Mouse (Mus musculus) liver, embryonic 11.5 days (tissue): ENCODE measurements around the gene Slc23a4. TPM values are rescaled to one million over a fixed set of nuclear protein-coding genes. Genes with fewer than 3 reads are reported as not detected.

Experiments
- ATAC-seq: fragments of 200-750 bp; cut with Nextera tagmentation; replicated peaks from 2 replicates; pipeline ENCODE4 v1.8.0; 2017; ENCODE audit warnings: moderate number of reproducible peaks, mild to moderate bottlenecking, moderate TSS enrichment, moderate library complexity; ENCODE audit not compliant: low FRiP score
- DNase-seq: peaks from one replicate; pipeline ENCODE4 v3.0.0-alpha.2; 2017; ENCODE audit warnings: low spot score
- H3K27ac ChIP-seq: fragments of 300-500 bp; sonication (generic); 2 replicates; pipeline ENCODE4 v1.5.1; 2014; ENCODE audit warnings: mild to moderate bottlenecking, low read depth, low read length, control low read depth
- H3K27me3 ChIP-seq: fragments of 300-500 bp; sonication (generic); replicated peaks from 2 replicates; pipeline ENCODE4 v1.6.1; 2014; ENCODE audit warnings: low read length, mixed read lengths; ENCODE audit not compliant: control insufficient read depth, insufficient read depth
- H3K36me3 ChIP-seq: fragments of 300-500 bp; sonication (generic); 2 replicates; pipeline ENCODE4 v1.6.1; 2014; ENCODE audit warnings: mild to moderate bottlenecking, low read length, moderate library complexity, mixed read lengths; ENCODE audit not compliant: control insufficient read depth, insufficient read depth
- H3K4me1 ChIP-seq: fragments of 300-500 bp; sonication (generic); replicated peaks from 2 replicates; pipeline ENCODE4 v1.6.1; 2014; ENCODE audit warnings: low read length, mixed read lengths; ENCODE audit not compliant: control insufficient read depth, insufficient read depth
- H3K4me2 ChIP-seq: fragments of 300-500 bp; sonication (generic); 2 replicates; pipeline ENCODE4 v1.6.1; 2014; ENCODE audit warnings: mild to moderate bottlenecking, control low read depth, moderate library complexity
- H3K4me3 ChIP-seq: fragments of 300-500 bp; sonication (generic); 2 replicates; pipeline ENCODE4 v1.5.1; 2014; ENCODE audit warnings: low read depth, low read length, control low read depth
- H3K9ac ChIP-seq: fragments of 300-500 bp; sonication (generic); 2 replicates; pipeline ENCODE4 v1.6.1; 2014; ENCODE audit warnings: low read depth, low read length, control low read depth
- H3K9me3 ChIP-seq: fragments of 300-500 bp; sonication (generic); 2 replicates; pipeline ENCODE4 v1.6.1; 2016; ENCODE audit warnings: low read length, inconsistent platforms, mixed read lengths; ENCODE audit not compliant: control insufficient read depth
- WGBS: fragments of 180-500 bp; shearing (Covaris S2); extraction: QIAGEN DNeasy Blood & Tissue Kit; methylation state at CpG from one replicate; pipeline ENCODE4 v1.1.7; 2014; 5-methylcytosine and 5-hydroxymethylcytosine counted together
- polyA plus RNA-seq: library from polyadenylated mRNA; unstranded; fragments of >200 nt; fragmentation: Nextera tagmentation; extraction: Ambion mirVana; gene quantifications from 2 replicates; pipeline ENCODE4 v1.2.1, GENCODE M21; 2014

Gene Slc23a4
- polyA plus RNA-seq, 1 experiment from 2014 or later = 0.71 TPM

DNA sequence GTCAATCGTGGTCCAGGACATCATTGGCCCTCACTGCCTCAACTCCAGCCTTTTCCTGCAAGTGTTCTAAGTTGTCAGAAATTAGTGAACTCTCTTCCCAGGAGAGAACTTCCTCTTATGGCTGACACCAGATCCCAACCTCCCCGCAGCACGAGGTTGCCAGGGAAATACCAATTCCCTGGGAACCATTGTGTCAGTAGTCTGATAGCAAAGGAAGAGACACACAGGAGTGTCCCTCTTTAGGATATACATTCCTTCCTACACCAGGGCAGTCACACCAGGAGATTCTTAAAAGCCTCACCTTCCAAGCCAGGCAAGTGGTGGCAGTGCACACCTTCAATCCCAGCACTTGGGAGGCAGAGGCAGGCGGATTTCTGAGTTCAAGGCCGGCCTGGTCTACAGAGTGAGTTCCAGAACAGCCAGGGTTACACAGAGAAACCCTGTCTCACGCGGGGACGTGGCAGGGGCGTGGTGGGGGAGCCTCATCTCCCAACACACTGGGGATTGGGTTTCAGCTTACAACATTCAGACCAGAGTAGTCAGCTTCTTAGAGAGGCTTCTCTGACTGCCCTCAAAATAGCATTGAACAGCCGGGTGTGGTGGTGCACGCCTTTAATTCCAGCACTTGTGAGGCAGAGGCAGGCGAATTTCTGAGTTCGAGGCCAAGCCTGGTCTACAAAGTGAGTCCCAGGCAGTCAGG is 74.7 kb downstream of the Slc23a4 start:
- 81% methylated on average over 13 of the region's 13 CpGs for whole genome bisulfite sequencing
- no peak for DNase-seq
- no peak overlapping the region for H3K4me2 ChIP-seq
- peaks cover 18% of the 10 kb centered on the region for H3K4me1 ChIP-seq
- H3K4me3 ChIP-seq = no peak overlapping the region
- no peaks in the 10 kb centered on the region for H3K27me3 ChIP-seq
- H3K27ac ChIP-seq = no peak overlapping the region
- no peak overlapping the region for H3K9ac ChIP-seq
- no peak for ATAC-seq
- H3K36me3 ChIP-seq = peaks cover 5% of the 10 kb centered on the region; the same call in 1 of the 2 replicates
- no peaks in the 10 kb centered on the region for H3K9me3 ChIP-seq

GRCm38 (mm10) chr6:34910371-34911219 is 77.6 kb downstream of the Slc23a4 start, which contains the start of gene Wdr91:
TSS of gene Wdr91 (minus strand) at chr6:34910876.
- H3K36me3 ChIP-seq = peaks cover 7% of the 10 kb centered on the region
- peak within 1 kb of the TSS; percentile 71 for H3K27ac ChIP-seq
- H3K4me1 ChIP-seq = peaks cover 32% of the 10 kb centered on the region
- H3K27me3 ChIP-seq = no peaks in the 10 kb centered on the region
- DNase-seq (peak; percentile 97), ATAC-seq (peak; percentile 83)
- H3K9ac ChIP-seq = peak within 1 kb of the TSS; percentile 79
- peak within 1 kb of the TSS; percentile 83 for H3K4me3 ChIP-seq
- H3K9me3 ChIP-seq = no peaks in the 10 kb centered on the region
- peak within 1 kb of the TSS; percentile 92 for H3K4me2 ChIP-seq
- WGBS = under 1% methylated on average over 64 of the region's 64 CpGs

DNA sequence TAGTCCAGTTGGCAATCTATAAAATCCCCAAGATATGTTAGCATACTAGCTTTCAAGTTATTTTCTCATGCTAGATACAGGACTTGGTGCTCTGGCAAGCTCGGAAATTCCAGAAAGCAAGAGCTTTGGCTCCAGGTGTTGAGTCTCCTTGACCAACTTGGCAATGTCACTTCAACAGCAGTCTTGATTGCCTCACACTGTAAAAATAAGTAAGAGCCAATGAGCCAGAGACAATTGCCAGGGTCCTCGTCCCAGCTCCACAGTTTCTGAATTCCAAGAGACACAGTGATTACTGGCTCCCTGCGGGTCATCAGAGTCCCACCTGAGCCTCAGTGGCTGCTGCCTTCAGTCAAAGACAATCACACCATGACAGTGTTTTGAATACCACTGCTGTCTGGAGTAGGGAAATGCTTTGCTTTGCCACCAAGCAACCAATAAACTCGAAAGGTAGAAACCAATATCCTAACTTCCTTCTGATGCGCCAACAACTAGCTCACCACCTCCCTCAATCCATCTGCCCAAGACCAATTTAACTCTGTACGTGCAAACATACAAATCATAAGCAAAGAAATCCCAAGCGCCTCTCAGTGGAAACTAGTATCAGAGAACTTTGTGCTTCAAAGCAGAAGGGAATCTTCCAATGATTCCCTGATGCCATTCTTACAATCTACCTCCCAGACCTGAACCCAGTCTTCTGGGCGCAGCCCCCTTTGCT is 78.4 kb downstream of the Slc23a4 start:
- Histone ChIP-seq H3K4me2 (peak overlapping the region; percentile 92), H3K36me3 (peaks cover 12% of the 10 kb centered on the region), H3K9me3 (no peaks in the 10 kb centered on the region), H3K27ac (peak overlapping the region; percentile 71), H3K9ac (peak overlapping the region; percentile 79), H3K4me3 (peak overlapping the region; percentile 83), H3K4me1 (peaks cover 32% of the 10 kb centered on the region), H3K27me3 (no peaks in the 10 kb centered on the region)
- ATAC-seq (no peak), DNase-seq (no peak)
- 43% methylated on average over 8 of the region's 8 CpGs for WGBS

DNA sequence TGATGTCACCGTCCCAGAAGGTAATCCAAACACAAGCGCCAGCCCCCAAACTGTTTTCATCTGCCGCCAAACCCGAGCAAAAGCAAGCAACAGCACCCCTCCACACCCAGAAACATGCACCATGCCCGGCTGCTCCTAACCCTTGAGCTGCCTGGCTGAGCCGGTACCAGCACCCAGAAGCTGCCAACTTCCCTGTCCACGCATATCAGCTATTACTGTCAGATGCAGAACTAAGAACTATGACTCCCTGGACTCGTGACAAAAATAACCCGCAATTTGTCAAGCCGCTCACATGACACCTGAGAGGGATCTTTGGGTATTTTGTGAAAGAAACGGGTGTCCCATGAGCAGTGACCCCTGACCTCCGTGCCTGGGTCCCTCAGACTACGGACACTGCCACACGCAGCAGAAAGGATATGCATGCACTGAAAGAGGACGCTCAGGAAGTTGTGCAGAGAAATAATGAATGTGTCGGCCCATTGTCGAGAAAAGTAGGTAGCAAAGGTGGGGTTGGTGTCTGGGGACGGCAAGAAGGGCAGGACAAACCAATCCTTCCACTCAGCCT is 80.4 kb downstream of the Slc23a4 start:
- peak overlapping the region; percentile 42; the same call in 1 of the 2 replicates for H3K9ac ChIP-seq
- DNase-seq = no peak
- 75% methylated on average over 18 of the region's 18 CpGs for WGBS
- H3K36me3 ChIP-seq = peaks cover 19% of the 10 kb centered on the region
- peak overlapping the region; percentile 94 for H3K27ac ChIP-seq
- ATAC-seq = no peak
- no peaks in the 10 kb centered on the region for H3K27me3 ChIP-seq
- H3K9me3 ChIP-seq = no peaks in the 10 kb centered on the region
- H3K4me3 ChIP-seq = peak overlapping the region; percentile 5; the same call in 1 of the 2 replicates
- H3K4me2 ChIP-seq = peak overlapping the region; percentile 55
- peaks cover 41% of the 10 kb centered on the region for H3K4me1 ChIP-seq

DNA sequence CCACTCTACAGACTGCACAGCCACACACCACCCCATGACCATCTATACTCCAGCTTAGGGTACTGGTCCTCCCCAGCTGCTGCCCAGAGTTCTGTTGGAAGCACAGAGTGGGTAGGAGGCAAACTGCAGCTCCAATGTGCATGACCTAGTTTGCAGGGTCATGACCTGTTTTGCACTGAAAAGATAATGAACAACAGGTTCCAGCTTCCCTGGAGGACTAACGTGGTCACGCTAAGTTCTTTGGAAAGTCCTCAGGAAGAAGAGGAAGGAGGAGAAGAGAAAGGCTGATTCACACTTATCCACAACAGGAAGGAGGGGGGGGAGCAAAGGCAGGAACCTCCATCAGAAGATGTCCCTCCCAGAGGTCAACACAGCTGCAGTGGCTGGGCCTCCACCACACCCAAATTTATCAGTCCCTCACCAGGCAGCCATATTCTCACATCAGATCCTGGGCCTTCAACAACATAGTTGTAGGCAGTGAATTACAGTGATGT is 81.0 kb downstream of the Slc23a4 start:
- 35% methylated on average over 2 of the region's 2 CpGs for WGBS
- H3K9ac ChIP-seq = peak overlapping the region; percentile 42
- peak; percentile 80 for ATAC-seq
- H3K36me3 ChIP-seq = peaks cover 20% of the 10 kb centered on the region
- peak overlapping the region; percentile 94 for H3K27ac ChIP-seq
- peak overlapping the region; percentile 5; the same call in 1 of the 2 replicates for H3K4me3 ChIP-seq
- H3K4me1 ChIP-seq = peaks cover 43% of the 10 kb centered on the region
- peak overlapping the region; percentile 55 for H3K4me2 ChIP-seq
- no peaks in the 10 kb centered on the region for H3K27me3 ChIP-seq
- H3K9me3 ChIP-seq = no peaks in the 10 kb centered on the region
- no peak for DNase-seq

DNA sequence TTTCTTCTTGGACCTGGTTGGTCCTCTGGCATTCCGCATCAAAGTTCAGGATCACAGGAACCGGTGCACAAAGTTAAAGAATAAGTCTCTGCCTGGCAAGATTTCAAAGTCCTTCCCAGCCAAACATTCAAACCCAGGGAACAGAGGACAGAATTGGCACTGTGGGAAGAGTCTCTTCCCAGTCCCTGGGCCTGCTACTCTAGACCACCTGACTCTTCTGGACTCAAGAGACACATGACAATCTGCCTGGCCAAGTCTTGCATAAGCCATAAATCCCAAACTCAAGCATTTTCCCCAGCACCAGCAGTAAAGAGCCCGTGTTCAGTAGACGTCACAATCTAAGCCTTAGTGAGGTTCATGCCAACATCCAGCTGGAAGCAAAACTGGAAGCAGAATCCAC is 81.5 kb downstream of the Slc23a4 start:
- no peaks in the 10 kb centered on the region for H3K9me3 ChIP-seq
- H3K36me3 ChIP-seq = peaks cover 22% of the 10 kb centered on the region
- no peak for DNase-seq
- no peak for ATAC-seq
- WGBS = 85% methylated on average over 4 of the region's 4 CpGs
- no peak overlapping the region for H3K4me3 ChIP-seq
- peak overlapping the region; percentile 4; the same call in 1 of the 2 replicates for H3K9ac ChIP-seq
- H3K4me2 ChIP-seq = peak overlapping the region; percentile 55
- H3K27ac ChIP-seq = peak overlapping the region; percentile 94; the same call in 1 of the 2 replicates
- H3K27me3 ChIP-seq = no peaks in the 10 kb centered on the region
- H3K4me1 ChIP-seq = peaks cover 43% of the 10 kb centered on the region

DNA sequence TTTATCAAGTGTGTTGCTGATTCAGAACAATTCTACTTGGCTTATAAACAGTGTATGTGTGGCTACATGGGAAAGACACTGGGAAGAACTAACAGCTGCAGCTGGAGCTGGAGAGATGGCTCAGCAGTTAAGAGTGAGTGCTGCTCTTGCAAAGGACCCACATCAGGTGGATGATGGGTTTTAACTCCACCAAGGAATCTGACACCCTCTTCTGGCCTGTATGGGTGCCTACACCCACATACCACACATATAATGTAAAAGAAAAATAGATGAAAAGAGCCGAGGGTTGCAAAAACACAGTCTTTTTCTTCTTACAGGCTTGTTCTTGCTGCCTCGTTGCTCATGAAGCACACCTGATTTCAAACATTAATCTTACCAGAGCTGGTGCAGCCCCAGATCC is 82.1 kb downstream of the Slc23a4 start:
- Histone ChIP-seq H3K36me3 (peaks cover 27% of the 10 kb centered on the region), H3K9me3 (no peaks in the 10 kb centered on the region), H3K9ac (no peak overlapping the region), H3K4me1 (peaks cover 43% of the 10 kb centered on the region), H3K4me2 (no peak overlapping the region), H3K27me3 (no peaks in the 10 kb centered on the region), H3K4me3 (no peak overlapping the region), H3K27ac (no peak overlapping the region)
- ATAC-seq (no peak), DNase-seq (no peak)
- WGBS = 73% methylated on average over 2 of the region's 2 CpGs

- ATAC-seq (no peak), DNase-seq (no peak)
- H3K27me3 ChIP-seq = no peaks in the 10 kb centered on the region
- peaks cover 36% of the 10 kb centered on the region for H3K4me1 ChIP-seq
- H3K27ac ChIP-seq = no peak overlapping the region
- H3K4me3 ChIP-seq = no peak overlapping the region
- H3K36me3 ChIP-seq = peaks cover 35% of the 10 kb centered on the region
- H3K9ac ChIP-seq = no peak overlapping the region
- no peaks in the 10 kb centered on the region for H3K9me3 ChIP-seq
- H3K4me2 ChIP-seq = no peak overlapping the region
- WGBS = 78% methylated on average over 6 of the region's 6 CpGs
Observed at GRCm38 (mm10) chr6:34904361-34904760, 83.8 kb downstream of the Slc23a4 start.
